Mouse (Mus musculus) kidney, embryonic 16.5 days (tissue): Measurements from ENCODE around the gene Sde2. TPM values are rescaled to one million over a fixed set of nuclear protein-coding genes. Genes with fewer than 3 reads are reported as not detected.

Source experiments
- ATAC-seq: fragments of 200-750 bp; cut with Nextera tagmentation; 2 replicates; pipeline ENCODE4 v1.8.0; 2017; ENCODE audit warnings: moderate TSS enrichment; ENCODE audit not compliant: low FRiP score, low TSS enrichment
- H3K27ac ChIP-seq: fragments of 300-500 bp; sonication (generic); 2 replicates; pipeline ENCODE4 v1.5.1; 2014; ENCODE audit warnings: low read length
- H3K27me3 ChIP-seq: fragments of 300-500 bp; sonication (generic); 2 replicates; pipeline ENCODE4 v1.6.1; 2014; ENCODE audit warnings: low read length, control low read depth, mixed read lengths; ENCODE audit not compliant: insufficient read depth
- H3K36me3 ChIP-seq: fragments of 300-500 bp; sonication (generic); 2 replicates; pipeline ENCODE4 v1.6.1; 2014; ENCODE audit warnings: low read length, control low read depth, mixed read lengths; ENCODE audit not compliant: insufficient read depth
- H3K4me1 ChIP-seq: fragments of 300-500 bp; sonication (generic); 2 replicates; pipeline ENCODE4 v1.6.1; 2014; ENCODE audit warnings: low read length, control low read depth, mixed read lengths; ENCODE audit not compliant: insufficient read depth
- H3K4me2 ChIP-seq: fragments of 300-500 bp; sonication (generic); replicated peaks from 2 replicates; pipeline ENCODE4 v1.6.1; 2014; ENCODE audit warnings: low read depth, low read length
- H3K4me3 ChIP-seq: fragments of 300-500 bp; sonication (generic); 2 replicates; pipeline ENCODE4 v1.5.1; 2014; ENCODE audit warnings: mild to moderate bottlenecking, low read length
- H3K9ac ChIP-seq: fragments of 300-500 bp; sonication (generic); replicated peaks from 2 replicates; pipeline ENCODE4 v1.6.1; 2014; ENCODE audit warnings: low read length
- H3K9me3 ChIP-seq: fragments of 300-500 bp; sonication (generic); 2 replicates; pipeline ENCODE4 v1.6.1; 2016; ENCODE audit warnings: low read length, control low read depth
- WGBS: fragments of 180-500 bp; shearing (Covaris S2); extraction: QIAGEN DNeasy Blood & Tissue Kit; methylation state at CpG from one replicate; pipeline ENCODE4 v1.1.7; 2014; 5-methylcytosine and 5-hydroxymethylcytosine counted together
- polyA plus RNA-seq: library from polyadenylated mRNA; unstranded; fragments of >200 nt; fragmentation: Nextera tagmentation; extraction: Ambion mirVana; gene quantifications from 2 replicates; pipeline ENCODE4 v1.2.1, GENCODE M21; 2015

Sde2 gene
- polyA plus RNA-seq, 1 experiment from 2014 or later = 41.4 TPM

DNA sequence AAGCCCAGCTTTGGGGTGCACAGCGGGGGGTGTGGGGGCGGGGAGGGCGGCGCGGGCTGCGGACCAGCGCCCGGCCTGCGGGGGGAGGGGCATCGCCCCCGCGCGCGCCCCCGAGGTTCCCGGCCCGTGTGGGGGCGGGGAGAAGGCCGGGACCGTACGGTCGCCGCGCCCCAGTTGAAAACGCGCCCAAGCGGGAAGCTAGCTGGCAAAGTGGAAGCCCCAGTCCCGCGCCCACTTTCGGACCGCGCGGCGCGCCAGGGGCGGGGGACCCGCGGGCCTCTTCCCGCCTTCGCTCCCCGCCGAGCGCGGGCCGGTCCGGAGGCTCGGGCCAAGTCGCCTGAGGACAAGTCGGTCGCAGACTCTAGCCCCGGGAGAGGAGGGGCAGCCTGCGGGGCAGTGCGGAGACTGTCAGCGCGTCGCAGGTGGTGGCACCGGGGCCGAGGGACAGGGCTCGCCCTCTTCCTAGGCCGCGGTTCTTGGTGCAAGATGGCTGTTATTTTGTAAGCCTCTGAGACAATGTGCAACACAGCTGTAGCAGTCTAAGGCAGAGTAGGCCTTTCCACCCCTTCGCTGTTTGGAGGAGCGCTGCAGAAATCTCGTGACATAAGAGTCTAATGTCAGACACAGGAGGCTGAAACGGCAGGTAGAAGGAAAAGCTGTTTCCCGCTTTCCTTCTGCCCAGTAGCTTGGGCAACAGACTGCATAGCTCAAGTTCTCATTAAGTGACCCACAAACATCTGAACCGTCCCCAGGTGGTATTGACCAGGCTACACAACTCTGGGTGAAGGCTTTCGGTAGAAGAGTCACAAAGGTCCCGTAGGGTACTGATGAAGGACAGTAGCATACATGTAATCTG lies 36.8 kb upstream of the Sde2 start, which contains the start of gene H3f3a:
Gene H3f3a, minus strand, starts transcription at position 59 of the 856 bp plus-strand sequence.
- peak within 1 kb of the TSS; percentile 98 for H3K9ac ChIP-seq
- H3K4me2 ChIP-seq = peak within 1 kb of the TSS; percentile 63
- WGBS = 1% methylated on average over 64 of the region's 69 CpGs
- H3K27ac ChIP-seq = peak within 1 kb of the TSS; percentile 99
- peak within 1 kb of the TSS; percentile 95 for H3K4me3 ChIP-seq
- ATAC-seq = peak; percentile 81
- H3K9me3 ChIP-seq = no peaks in the 10 kb centered on the region
- H3K27me3 ChIP-seq = no peaks in the 10 kb centered on the region
- H3K4me1 ChIP-seq = peaks cover 23% of the 10 kb centered on the region
- H3K36me3 ChIP-seq = peaks cover 16% of the 10 kb centered on the region

DNA sequence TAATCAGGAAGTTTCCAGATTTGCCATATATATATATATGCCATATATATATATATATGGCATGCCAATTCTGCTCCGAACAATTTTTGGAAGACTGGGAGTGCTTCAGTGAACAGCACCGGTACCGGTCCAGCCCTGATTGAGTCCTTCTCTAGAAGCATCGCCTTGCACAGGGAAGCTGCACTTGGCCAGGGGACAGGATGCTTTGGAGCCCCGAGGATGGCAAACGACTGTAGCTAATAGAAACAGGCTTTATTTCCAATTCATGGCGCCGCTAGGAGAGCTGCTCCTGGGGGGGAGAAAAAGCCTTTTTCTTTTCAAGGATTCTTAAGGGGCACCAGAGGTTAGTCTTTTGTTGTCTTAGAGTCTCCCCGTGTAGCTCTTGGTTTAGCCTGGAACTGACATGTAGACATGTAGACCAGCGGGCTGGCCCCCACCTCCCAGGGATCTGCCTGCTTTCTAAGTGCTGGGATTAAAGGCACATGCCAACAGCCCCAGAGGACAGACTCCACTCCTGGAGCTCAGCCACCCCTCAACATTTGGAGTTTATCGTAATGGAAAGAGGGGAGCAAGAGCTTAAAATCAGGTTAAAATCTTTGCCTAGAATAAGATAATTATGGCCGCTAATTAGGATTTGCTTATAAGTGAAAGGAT lies 35.4 kb upstream of the Sde2 start:
- H3K9ac ChIP-seq = no peak overlapping the region
- H3K27me3 ChIP-seq = no peaks in the 10 kb centered on the region
- WGBS = 72% methylated on average over 12 of the region's 12 CpGs

DNA sequence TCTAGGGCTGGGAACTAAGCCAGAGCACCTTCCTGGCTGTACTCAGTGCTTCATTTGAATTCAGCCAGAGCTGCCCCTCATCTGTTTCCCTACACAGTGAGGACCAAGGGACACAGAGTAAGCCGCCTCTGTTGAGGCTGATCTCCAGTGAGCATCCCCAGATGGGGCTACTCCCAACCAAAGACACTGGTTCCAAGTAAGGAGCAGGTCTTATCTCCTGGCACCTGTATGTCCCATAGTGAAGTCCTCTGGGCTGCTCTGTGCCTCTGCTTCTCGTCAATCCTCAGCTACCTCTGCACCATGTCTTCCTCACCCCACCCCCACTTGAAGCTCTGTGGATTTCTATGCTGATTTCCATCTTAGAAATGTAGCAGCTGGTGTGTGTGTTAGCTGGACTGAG lies 32.9 kb upstream of the Sde2 start:
- Histone ChIP-seq H3K9ac (no peak overlapping the region), H3K4me3 (no peak overlapping the region), H3K9me3 (no peaks in the 10 kb centered on the region), H3K4me1 (peaks cover 7% of the 10 kb centered on the region), H3K4me2 (no peak overlapping the region), H3K36me3 (no peaks in the 10 kb centered on the region), H3K27me3 (no peaks in the 10 kb centered on the region), H3K27ac (no peak overlapping the region)
- WGBS = 81% methylated on average over 2 of the region's 2 CpGs
- no peak for ATAC-seq

More for the DNA sequence above, 35.4 kb upstream of the Sde2 start:
- Histone ChIP-seq H3K4me2 (no peak overlapping the region), H3K9me3 (no peaks in the 10 kb centered on the region), H3K4me3 (no peak overlapping the region), H3K4me1 (peaks cover 14% of the 10 kb centered on the region), H3K36me3 (peaks cover 3% of the 10 kb centered on the region; the same call in 1 of the 2 replicates), H3K27ac (no peak overlapping the region)
- ATAC-seq = no peak

DNA sequence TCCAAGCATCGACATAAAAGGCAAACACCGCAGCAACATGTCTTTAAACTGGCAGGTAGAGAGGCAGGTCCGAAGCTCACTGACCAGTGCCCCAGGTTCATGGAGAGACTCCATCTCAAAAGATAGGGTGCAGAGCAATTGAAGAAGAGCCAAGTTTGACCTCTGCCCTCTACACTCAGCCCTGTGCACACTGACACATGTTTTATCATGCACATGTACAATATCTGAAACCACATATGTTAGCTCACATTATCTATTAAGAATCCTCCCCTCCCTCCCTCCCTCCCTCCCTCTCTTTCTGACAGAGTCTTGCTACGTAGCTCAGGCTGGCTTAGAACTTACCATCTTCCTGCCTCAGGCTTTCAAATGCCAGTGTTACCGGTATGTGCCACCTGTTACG lies 29.8 kb upstream of the Sde2 start:
- H3K4me3 ChIP-seq = no peak overlapping the region
- H3K4me1 ChIP-seq = no peaks in the 10 kb centered on the region
- 89% methylated on average over 6 of the region's 6 CpGs for WGBS
- H3K27ac ChIP-seq = no peak overlapping the region
- H3K9ac ChIP-seq = no peak overlapping the region
- no peaks in the 10 kb centered on the region for H3K27me3 ChIP-seq
- H3K4me2 ChIP-seq = no peak overlapping the region
- no peak for ATAC-seq
- no peaks in the 10 kb centered on the region for H3K36me3 ChIP-seq
- no peaks in the 10 kb centered on the region for H3K9me3 ChIP-seq

DNA sequence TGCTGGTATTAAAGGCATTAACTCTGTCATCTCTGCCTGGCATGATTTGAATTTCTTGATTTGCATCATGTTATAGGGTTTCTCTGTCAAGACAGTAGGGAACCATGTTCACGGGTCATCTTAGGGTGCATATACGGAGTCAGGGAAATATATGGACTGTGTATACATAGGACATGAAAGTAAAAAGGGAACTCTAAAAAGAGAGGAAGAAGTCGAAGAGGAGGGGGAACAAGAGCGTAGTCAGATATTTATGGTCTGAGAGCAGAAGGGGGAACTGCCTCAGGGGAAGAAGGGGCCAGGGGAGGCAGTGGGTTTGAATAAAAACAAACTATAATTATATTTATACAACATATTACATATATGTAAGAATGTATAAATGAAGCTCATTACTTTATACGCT lies 28.7 kb upstream of the Sde2 start:
- no peaks in the 10 kb centered on the region for H3K27me3 ChIP-seq
- no peaks in the 10 kb centered on the region for H3K36me3 ChIP-seq
- no peaks in the 10 kb centered on the region for H3K4me1 ChIP-seq
- H3K4me3 ChIP-seq = no peak overlapping the region
- WGBS = 79% methylated on average over 5 of the region's 5 CpGs
- no peak overlapping the region for H3K27ac ChIP-seq
- ATAC-seq = no peak
- no peak overlapping the region for H3K4me2 ChIP-seq
- H3K9me3 ChIP-seq = no peaks in the 10 kb centered on the region
- no peak overlapping the region for H3K9ac ChIP-seq

DNA sequence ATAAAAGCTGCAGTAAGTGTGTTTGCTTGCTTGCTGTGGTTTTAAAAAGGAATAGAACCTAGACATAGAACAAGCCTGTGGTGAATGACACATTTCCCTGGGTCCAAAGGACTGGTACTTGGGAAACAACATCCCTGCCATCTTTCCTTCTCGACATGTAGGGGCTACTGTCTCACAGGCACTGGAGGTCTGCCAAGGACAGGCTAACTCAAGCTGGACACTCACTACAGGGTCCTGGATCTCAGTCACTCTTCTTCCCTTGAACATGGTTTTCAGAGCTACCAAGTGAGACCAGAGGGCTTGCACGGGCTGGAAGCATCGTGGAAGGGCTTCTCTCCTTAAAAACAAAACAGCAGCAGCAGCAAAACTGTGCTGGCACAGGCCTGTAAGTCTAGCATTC lies 27.2 kb upstream of the Sde2 start:
- no peak overlapping the region for H3K4me2 ChIP-seq
- H3K4me3 ChIP-seq = no peak overlapping the region
- no peaks in the 10 kb centered on the region for H3K36me3 ChIP-seq
- ATAC-seq = no peak
- no peak overlapping the region for H3K27ac ChIP-seq
- 81% methylated on average over 3 of the region's 3 CpGs for WGBS
- no peaks in the 10 kb centered on the region for H3K9me3 ChIP-seq
- H3K27me3 ChIP-seq = no peaks in the 10 kb centered on the region
- no peak overlapping the region for H3K9ac ChIP-seq
- no peaks in the 10 kb centered on the region for H3K4me1 ChIP-seq

DNA sequence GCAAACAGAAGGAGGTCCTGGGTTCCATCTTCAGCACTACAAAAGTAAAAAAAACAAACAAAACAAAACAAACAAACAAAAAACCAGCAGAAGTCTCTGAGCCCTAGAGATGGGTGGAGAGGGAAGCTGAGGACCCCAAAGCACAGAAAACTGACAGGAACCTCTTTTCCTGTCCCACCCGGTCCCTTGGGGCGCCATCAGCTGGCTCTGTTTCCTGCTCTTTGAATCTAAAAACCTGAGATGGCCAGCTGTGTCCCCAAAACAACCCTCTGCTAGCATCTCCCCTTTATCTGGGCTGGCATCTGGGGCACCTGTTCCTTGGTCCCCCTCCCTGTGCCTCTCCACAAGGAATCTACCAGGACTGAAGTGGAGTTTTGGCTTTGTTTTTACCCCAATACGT lies 26.2 kb upstream of the Sde2 start:
- Histone ChIP-seq H3K4me3 (no peak overlapping the region), H3K9me3 (no peaks in the 10 kb centered on the region), H3K4me2 (no peak overlapping the region), H3K27me3 (no peaks in the 10 kb centered on the region), H3K9ac (no peak overlapping the region), H3K27ac (no peak overlapping the region), H3K4me1 (no peaks in the 10 kb centered on the region), H3K36me3 (no peaks in the 10 kb centered on the region)
- ATAC-seq = no peak
- 72% methylated on average over 3 of the region's 3 CpGs for WGBS

DNA sequence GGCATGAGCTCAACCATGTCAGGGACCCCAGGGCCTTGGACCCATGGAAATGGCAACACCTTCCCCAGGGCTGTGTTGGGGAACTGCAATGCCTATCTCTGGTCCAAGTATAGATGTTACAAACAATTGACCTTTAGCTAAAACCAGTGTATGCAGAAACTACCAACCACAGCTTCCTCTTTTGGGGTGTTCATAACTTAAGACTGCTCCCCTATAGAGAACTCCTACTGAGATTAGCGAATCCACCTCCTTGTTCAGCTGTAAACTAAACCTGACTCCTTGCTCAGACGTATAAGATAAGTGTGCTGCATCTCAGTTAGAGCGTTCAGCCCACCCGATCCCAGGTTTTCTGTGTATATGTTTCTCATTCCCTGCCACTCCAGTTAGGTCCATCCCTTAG lies 24.3 kb upstream of the Sde2 start:
- Histone ChIP-seq H3K27me3 (no peaks in the 10 kb centered on the region), H3K27ac (no peak overlapping the region), H3K4me2 (no peak overlapping the region), H3K9me3 (no peaks in the 10 kb centered on the region), H3K36me3 (no peaks in the 10 kb centered on the region), H3K9ac (no peak overlapping the region), H3K4me3 (no peak overlapping the region), H3K4me1 (peaks cover 5% of the 10 kb centered on the region; the same call in 1 of the 2 replicates)
- no peak for ATAC-seq
- 89% methylated on average over 4 of the region's 4 CpGs for WGBS

DNA sequence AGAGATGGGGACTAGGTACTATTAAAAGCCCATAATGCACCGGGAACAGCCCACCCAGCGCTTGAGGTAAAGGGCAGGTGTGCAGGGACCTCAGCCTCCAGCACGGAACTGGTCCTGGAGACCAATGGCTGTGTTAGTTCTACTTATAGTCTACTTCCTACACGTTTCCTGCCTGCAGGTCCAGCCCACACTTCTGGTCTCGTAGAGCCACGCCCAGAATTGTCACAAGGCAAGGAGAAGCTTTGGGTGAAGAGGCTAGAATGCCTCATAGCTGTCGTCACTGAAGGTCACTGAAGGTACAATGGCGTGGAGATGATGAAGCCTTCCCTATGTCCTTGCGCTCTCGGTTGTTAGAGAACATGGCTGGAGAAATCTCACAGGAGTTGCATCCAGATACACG lies 21.2 kb upstream of the Sde2 start:
- H3K27me3 ChIP-seq = no peaks in the 10 kb centered on the region
- WGBS = 77% methylated on average over 11 of the region's 11 CpGs
- no peak overlapping the region for H3K4me2 ChIP-seq
- no peak overlapping the region for H3K27ac ChIP-seq
- H3K4me3 ChIP-seq = no peak overlapping the region
- H3K9me3 ChIP-seq = no peaks in the 10 kb centered on the region
- no peak overlapping the region for H3K9ac ChIP-seq
- H3K36me3 ChIP-seq = no peaks in the 10 kb centered on the region
- H3K4me1 ChIP-seq = peaks cover 5% of the 10 kb centered on the region; the same call in 1 of the 2 replicates
- ATAC-seq = peak; percentile 27; the same call in 1 of the 2 replicates

DNA sequence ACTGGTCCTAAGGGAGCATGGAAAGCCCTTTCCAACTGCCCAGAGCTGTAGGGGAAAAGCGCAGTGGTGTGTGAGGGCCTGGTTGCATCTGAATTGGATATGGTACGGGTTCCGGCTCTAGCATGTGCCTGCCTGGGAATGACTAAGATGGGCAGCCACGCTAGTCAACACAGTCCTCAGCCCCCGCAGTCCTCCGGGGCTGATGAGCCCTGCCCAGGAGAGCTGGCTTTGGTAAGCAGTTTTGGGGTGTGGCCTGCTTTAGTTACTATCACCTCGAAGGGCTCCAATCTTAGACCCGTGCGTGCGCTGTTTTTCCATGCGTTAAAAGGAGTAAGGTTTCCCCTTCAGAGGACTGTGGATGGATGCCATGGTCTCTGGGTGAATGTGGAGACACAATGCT lies 20.8 kb upstream of the Sde2 start:
- no peak overlapping the region for H3K4me3 ChIP-seq
- WGBS = 52% methylated on average over 11 of the region's 11 CpGs
- no peak overlapping the region for H3K9ac ChIP-seq
- no peak overlapping the region for H3K27ac ChIP-seq
- peaks cover 5% of the 10 kb centered on the region; the same call in 1 of the 2 replicates for H3K4me1 ChIP-seq
- no peaks in the 10 kb centered on the region for H3K36me3 ChIP-seq
- no peaks in the 10 kb centered on the region for H3K27me3 ChIP-seq
- H3K4me2 ChIP-seq = peak overlapping the region; percentile 7; the same call in 1 of the 2 replicates
- no peaks in the 10 kb centered on the region for H3K9me3 ChIP-seq
- peak; percentile 51; the same call in 1 of the 2 replicates for ATAC-seq
